Mouse (Mus musculus): Measurements from ENCODE around the gene Mustn1.

DNA sequence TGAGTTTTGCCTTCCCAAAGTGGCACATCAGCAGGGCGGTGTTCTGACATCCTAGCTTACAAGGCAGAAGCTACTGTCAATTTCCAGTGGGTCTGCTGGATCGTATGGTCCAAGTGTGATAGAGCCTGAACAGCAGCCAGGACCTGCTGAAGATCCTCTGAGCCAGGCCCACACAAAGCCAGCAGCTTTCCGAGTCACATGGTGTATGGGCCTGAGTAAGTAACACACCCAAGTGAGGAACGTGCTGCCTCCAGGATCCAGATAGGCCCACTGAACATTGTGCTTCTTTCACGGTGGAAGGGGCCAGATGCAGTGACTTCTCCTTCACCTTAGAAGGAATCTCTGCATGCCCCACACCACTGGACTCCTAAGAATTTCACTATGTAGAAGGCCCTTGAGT lies 26.7 kb upstream of the Mustn1 start:
- no peak for TF ChIP-seq CTCF (conservative IDR thresholded peaks at IDR 0.05; ENCODE audit: low read length)
- no peak for TF ChIP-seq NANOG (IDR thresholded peaks at IDR 0.05; ENCODE audit: borderline replicate concordance, low read length)
